ENCODE assay signal across 14 mouse cellular contexts in the genomic region with DNA sequence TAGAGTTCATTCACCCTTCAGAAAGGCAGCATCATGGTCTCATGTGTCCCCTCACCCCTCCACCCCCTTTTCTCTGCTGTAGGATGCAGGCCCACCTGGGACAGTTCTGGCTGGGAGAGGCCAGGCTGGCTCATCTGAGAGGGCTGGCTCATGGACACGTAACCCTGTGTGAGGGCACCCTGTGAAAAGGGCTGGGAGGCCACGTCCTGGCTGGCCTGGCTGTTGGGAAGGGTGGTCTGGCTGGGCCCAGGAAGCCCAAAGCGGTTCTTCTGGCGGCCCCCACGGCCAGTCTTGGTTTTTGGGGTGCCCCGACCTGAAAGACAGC. TPM values are rescaled to one million over a fixed set of nuclear protein-coding genes. Genes with fewer than 3 reads are reported as not detected.
"Had no signal": no experiment of that assay in that cellular context is flagged by ENCODE, and none has a peak within 500 bp of the region (broad histone marks: within the 10 kb centered on the region; RNA-seq: fewer than 3 reads in every experiment).

No protein-coding gene starts in this region.

- H3K27ac ChIP-seq: liver, embryonic 13.5 days had no signal

- DNase-seq: kidney, adult 9 months; kidney, postnatal 14 days; liver, embryonic 13.5 days; lung, postnatal 14 days; lung, postnatal 4 days; thymus, adult 18-20 months; thymus, postnatal 36 days had no signal

- H3K4me3 ChIP-seq: left cerebral cortex, adult 2 months; liver, embryonic 13.5 days; midbrain, embryonic 12.5 days; neural tube, embryonic 13.5 days had no signal

- H3K9me3 ChIP-seq: liver, embryonic 13.5 days; midbrain, embryonic 12.5 days; neural tube, embryonic 13.5 days had no signal

- H3K9ac ChIP-seq: liver, embryonic 13.5 days; midbrain, embryonic 12.5 days; neural tube, embryonic 13.5 days had no signal

- H3K4me2 ChIP-seq: liver, embryonic 13.5 days; midbrain, embryonic 12.5 days; neural tube, embryonic 13.5 days had no signal

- H3K27me3 ChIP-seq: liver, embryonic 13.5 days had no signal

RNA-seq across cellular contexts. Expression of gene Gdf1, which starts 3.2 kb away (rescaled TPM):
- total RNA-seq: liver, adult 2 months; megakaryocyte progenitor cell, adult 5-6 weeks; megakaryocyte-erythroid progenitor cell, adult 5-6 weeks; neutrophil, adult 5-6 weeks had no signal
- polyA plus RNA-seq: liver, adult 2 months had no signal

RNA-seq across cellular contexts. Expression of gene Cers1, which starts 17.3 kb away (rescaled TPM):
- total RNA-seq: liver, adult 2 months; megakaryocyte progenitor cell, adult 5-6 weeks; megakaryocyte-erythroid progenitor cell, adult 5-6 weeks; neutrophil, adult 5-6 weeks had no signal
